Mouse (Mus musculus) forebrain, embryonic 13.5 days (tissue): ENCODE results near the gene Anxa4. TPM values are rescaled to one million over a fixed set of nuclear protein-coding genes. Genes with fewer than 3 reads are reported as not detected.

Experiments used
- ATAC-seq: fragments of 200-750 bp; cut with Nextera tagmentation; 2 replicates; pipeline ENCODE4 v1.8.0; 2017
- H3K27ac ChIP-seq: fragments of 300-500 bp; sonication (generic); 2 replicates; pipeline ENCODE4 v1.5.1; 2015; ENCODE audit warnings: inconsistent platforms, mild to moderate bottlenecking, moderate library complexity
- H3K27me3 ChIP-seq: fragments of 300-500 bp; sonication (generic); 2 replicates; pipeline ENCODE4 v1.6.1; 2015; ENCODE audit warnings: mild to moderate bottlenecking, inconsistent platforms
- H3K36me3 ChIP-seq: fragments of 300-500 bp; sonication (generic); 2 replicates; pipeline ENCODE4 v1.6.1; 2015; ENCODE audit warnings: mild to moderate bottlenecking, inconsistent platforms; ENCODE audit not compliant: poor library complexity, severe bottlenecking
- H3K4me1 ChIP-seq: fragments of 300-500 bp; sonication (generic); 2 replicates; pipeline ENCODE4 v1.6.1; 2015; ENCODE audit warnings: inconsistent platforms
- H3K4me2 ChIP-seq: fragments of 300-500 bp; sonication (generic); 2 replicates; pipeline ENCODE4 v1.6.1; 2015; ENCODE audit warnings: inconsistent platforms, mild to moderate bottlenecking, moderate library complexity
- H3K4me3 ChIP-seq: fragments of 300-500 bp; sonication (generic); 2 replicates; pipeline ENCODE4 v1.5.1; 2015; ENCODE audit warnings: mild to moderate bottlenecking, inconsistent platforms
- H3K9ac ChIP-seq: fragments of 300-500 bp; sonication (generic); 2 replicates; pipeline ENCODE4 v1.6.1; 2015; ENCODE audit warnings: mild to moderate bottlenecking, inconsistent platforms
- H3K9me3 ChIP-seq: fragments of 300-500 bp; sonication (generic); replicated peaks from 2 replicates; pipeline ENCODE4 v1.6.1; 2016; ENCODE audit warnings: inconsistent platforms
- WGBS: fragments of 180-500 bp; shearing (Covaris S2); methylation state at CpG from one replicate; pipeline ENCODE4 v1.1.7; 2015; 5-methylcytosine and 5-hydroxymethylcytosine counted together
- polyA plus RNA-seq: library from polyadenylated mRNA; unstranded; fragments of >200 nt; fragmentation: Nextera tagmentation; extraction: Ambion mirVana; gene quantifications from 2 replicates; pipeline ENCODE4 v1.2.1, GENCODE M21; 2015

Anxa4 gene
- polyA plus RNA-seq, 1 experiment from 2014 or later, result 2.9 TPM

GRCm38 (mm10) chr6:86686971-86687370, 106.4 kb downstream of the Anxa4 start:
- Histone ChIP-seq H3K27ac (no peak overlapping the region), H3K9me3 (no peaks in the 10 kb centered on the region), H3K4me1 (peaks cover 16% of the 10 kb centered on the region), H3K9ac (no peak overlapping the region), H3K4me2 (no peak overlapping the region), H3K27me3 (no peaks in the 10 kb centered on the region), H3K4me3 (no peak overlapping the region), H3K36me3 (peaks cover 39% of the 10 kb centered on the region)
- ATAC-seq, result no peak
- WGBS, result 46% methylated on average over 1 of the region's 1 CpGs

Other genes with a start within 250 kb of the Anxa4 start
- gene Asprv1, start 165.4 kb downstream of the Anxa4 start, polyA plus RNA-seq, result 0.45 and 0.67 TPM in 2 replicates
- 19.5 and 21.3 TPM in 2 replicates for gene Mxd1, start 124.4 kb downstream of the Anxa4 start, polyA plus RNA-seq
- gene Snrnp27, start 109.1 kb downstream of the Anxa4 start, polyA plus RNA-seq, result 126 and 145 TPM in 2 replicates
- gene Gmcl1, start 60.2 kb downstream of the Anxa4 start, polyA plus RNA-seq, result 41.2 and 42.5 TPM in 2 replicates
- 21.3 and 24.3 TPM in 2 replicates for gene Aak1, start 55.9 kb upstream of the Anxa4 start, polyA plus RNA-seq
- 91.9 and 99.1 TPM in 2 replicates for gene Nfu1, start 215.7 kb upstream of the Anxa4 start, polyA plus RNA-seq
- gene Gfpt1, start 249.3 kb upstream of the Anxa4 start, polyA plus RNA-seq, result 17.3 and 17.9 TPM in 2 replicates